Mouse (Mus musculus) spleen, postnatal 10 days (tissue): ENCODE results near the gene Nudt4.
"Not testable (repeated sequence)": the region's sequence is repeated elsewhere in the genome, so short reads cannot be mapped to it uniquely, and the experiment has no call there.

ENCODE experiments used
- DNase-seq, 2 experiments: peaks; one replicate each; pipeline ENCODE4 v3.0.0; 2021 to 2022; ENCODE audit warnings: low spot score in 2 of 2

The Nudt4 gene

GRCm38 (mm10) chr10:95567550-95567949 is 3.6 kb upstream of the Nudt4 start:
- no peak for DNase-seq

DNA sequence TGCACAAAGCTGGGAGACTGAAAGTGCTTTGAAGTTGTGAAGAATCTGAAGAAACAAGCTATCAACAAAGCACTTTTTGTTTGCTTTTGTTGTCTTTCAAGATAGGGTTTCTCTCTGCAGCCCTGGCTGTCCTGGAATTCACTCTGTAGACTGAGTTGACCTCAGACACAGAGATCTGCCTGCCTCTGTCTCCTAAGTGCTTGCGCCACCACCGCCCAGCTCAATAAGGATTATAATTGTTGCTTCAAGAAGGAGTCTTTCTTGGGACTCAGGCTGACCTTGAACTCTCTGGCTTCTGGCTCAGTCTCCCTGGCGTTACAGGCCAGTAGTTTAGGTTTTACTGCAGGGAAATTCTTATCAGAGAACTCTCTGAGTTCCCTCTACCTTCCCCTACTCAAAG is 2.8 kb upstream of the Nudt4 start:
- DNase-seq: no peak

- peak in 1 of 2 experiments; percentile 40 for DNase-seq
Observed at GRCm38 (mm10) chr10:95565156-95565854, 1.4 kb upstream of the Nudt4 start.

DNA sequence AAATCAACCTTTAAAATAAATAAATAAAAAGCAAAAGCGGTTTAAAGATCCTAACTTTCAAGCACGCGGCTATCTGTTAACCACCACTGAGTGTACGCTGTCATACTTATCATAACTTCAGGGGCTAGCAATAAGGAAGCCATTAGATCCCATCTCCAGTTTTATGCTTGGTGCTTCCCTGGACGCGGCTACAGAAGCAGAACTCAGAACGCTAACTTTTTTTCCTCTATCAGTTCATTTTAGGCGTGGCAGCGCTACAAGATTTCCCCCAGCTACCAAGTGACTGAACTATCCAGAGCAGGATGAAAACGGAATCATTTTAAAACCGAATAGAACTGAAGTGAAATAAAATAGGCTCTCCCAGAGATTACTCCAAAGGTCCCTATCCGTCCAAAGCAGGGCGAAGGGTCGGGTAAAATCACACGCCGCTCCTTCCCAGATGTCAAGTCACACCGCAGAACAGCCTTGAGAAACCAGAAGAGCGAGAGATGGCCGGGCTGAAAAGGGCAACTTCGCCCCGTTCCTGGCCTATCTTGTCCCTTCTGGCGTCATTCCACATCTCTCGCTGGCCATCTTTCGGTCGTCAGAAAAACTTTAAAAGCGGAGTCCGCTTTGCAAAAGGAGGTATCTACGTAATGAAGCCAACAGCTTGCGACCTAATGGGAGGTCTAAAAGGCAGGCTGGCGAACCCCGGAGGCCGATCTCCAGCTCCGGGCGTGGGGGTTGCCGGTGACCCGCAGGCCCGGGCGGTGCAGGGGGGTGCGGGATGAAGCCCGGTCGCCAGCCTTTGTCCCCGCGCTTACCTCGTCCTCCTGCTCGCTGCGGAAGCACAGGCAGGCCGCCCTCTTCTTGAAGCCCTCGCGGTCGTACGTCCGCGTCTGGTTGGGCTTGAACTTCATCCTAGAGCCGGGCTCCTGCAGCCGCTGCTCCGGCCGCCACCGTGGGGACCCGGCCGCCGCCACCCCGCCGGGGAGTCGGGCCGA is 796 bp downstream of the Nudt4 start:
- peak; percentile 64 to 67 for DNase-seq

- DNase-seq: no peak
Observed at GRCm38 (mm10) chr10:95562395-95562794, 1.6 kb downstream of the Nudt4 start.

GRCm38 (mm10) chr10:95561616-95562015 is 2.3 kb downstream of the Nudt4 start:
- DNase-seq: no peak

DNA sequence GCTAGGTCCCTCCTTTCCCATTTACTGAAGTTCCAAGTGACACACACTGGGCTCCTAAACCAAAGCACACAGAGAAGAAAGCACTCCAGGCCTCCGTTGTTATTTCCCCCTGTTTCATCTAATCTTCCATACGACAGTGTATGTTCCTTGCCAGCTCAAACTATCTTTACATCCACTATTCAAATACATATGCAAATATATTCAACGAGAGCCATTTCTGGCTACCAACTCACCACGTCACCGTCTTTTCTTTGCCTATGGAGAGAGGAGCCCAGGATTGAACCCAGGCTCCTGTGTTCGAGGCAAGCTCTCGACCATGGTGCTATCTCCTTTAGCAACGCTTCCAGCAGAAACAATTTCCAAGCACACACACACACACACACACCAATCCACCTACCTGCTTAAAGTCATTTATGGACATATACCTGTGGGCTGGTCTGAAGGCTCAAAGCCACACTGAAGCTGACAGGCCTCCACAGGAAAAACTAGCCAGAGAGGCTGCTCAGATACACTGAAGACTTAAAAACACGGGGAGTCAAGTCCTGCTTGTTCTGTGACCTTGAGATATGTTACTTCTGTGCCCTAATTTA is 3.5 kb downstream of the Nudt4 start:
- no peak for DNase-seq

DNA sequence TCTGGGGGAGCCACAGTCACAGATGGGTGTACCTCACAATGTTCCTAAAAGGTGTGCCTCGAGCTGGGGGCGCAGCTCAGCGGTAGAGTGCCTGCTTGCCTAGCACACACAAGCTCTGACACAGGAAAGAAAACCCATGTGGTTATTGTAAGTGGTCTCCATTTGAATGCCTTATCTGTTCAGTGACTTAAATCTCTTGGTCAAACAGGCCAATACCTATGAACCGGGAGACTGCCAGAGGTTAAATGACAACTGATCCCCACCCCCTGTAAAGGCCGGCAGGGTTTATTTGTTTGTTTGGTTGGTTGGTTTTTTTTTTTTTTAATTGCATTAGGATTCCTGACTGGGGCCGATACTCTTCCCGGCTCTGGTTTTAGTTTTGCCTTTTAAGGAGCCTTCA is 4.5 kb downstream of the Nudt4 start:
- no peak for DNase-seq

GRCm38 (mm10) chr10:95557337-95557828 is 6.6 kb downstream of the Nudt4 start:
- DNase-seq: peak in 1 of 2 experiments; percentile 56

DNA sequence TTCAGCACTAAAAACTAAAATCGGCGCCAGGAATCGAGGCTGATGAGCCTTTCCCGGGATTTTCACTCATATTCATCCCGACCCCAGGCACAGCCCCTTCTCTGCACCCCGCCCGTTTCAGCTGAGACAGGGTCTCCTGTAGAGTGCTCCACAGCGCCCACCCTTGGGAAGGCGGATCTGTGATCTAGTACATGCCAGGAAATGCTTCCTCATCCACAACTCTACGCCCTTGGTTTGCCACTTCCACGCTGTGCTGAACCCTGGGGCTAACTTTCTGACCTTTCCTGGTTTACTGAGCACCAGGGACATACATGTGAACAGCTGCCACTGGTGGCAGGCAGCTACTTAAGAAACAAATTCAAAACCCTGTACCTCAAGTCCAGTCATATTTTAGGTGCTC is 8.1 kb downstream of the Nudt4 start:
- no peak for DNase-seq

DNA sequence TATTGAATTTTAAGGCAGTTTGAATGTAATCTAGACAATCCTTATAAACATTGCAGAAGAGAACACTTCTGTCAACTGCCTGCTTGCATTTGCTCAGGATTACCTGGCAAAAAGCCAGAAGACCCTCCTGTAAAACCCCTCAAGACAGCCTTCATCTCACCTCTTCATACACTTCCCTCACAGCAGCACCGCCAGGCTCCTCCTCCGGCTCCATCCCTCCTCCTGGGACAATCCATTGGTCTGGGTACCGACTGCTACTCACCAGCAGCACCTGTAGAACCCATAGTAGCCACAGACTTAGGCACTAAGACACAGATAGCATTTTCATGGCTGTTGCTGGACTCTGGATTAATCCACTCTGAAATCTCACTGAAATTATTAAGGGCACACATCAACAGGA is 11.6 kb downstream of the Nudt4 start:
- peak in 1 of 2 experiments; percentile 6 for DNase-seq

GRCm38 (mm10) chr10:95551752-95552151 is 12.2 kb downstream of the Nudt4 start:
- DNase-seq: peak in 1 of 2 experiments; percentile 7

- peak in 1 of 2 experiments; percentile 10 for DNase-seq
Observed at GRCm38 (mm10) chr10:95550506-95550905, 13.4 kb downstream of the Nudt4 start.

DNA sequence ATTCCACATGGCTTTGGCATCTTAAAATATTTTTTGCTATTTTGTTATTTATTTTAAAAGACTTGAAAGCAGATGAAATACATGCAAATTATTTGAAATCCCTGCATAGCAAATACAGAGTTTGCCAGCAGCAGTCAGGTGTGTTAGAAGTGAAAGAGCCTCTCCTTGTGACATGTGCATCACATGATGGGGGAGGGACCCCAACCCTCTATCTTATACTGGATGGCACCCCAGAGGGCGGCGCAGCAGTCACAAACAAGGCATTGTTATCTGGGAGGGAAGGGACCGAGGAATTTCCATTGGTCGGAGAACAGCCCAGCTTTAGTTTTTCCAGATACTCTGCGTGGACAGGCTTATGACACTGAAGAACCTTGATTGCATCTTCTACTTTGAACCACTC is 14.9 kb downstream of the Nudt4 start:
- not testable (repeated sequence) for DNase-seq

GRCm38 (mm10) chr10:95548154-95548826 is 15.7 kb downstream of the Nudt4 start:
- no peak for DNase-seq

DNA sequence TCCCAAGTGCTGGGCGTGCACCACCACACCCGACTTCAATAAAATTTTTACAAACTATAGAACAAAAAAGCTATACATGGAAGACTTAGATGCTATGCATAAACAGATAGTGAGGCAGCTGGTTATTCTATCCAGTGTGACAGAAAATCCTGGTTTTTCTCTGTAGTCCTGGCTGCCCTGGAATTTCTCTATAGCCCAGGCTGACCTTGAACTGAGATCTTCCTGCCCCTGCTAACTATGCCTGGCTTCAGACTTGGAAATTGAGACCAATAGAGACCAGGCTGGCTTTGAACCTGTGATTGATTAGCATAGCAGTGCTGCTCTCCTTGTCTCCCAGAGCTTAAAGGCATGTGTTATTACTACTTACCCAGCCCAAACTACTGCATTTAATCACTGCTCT is 17.8 kb downstream of the Nudt4 start:
- no peak for DNase-seq

DNA sequence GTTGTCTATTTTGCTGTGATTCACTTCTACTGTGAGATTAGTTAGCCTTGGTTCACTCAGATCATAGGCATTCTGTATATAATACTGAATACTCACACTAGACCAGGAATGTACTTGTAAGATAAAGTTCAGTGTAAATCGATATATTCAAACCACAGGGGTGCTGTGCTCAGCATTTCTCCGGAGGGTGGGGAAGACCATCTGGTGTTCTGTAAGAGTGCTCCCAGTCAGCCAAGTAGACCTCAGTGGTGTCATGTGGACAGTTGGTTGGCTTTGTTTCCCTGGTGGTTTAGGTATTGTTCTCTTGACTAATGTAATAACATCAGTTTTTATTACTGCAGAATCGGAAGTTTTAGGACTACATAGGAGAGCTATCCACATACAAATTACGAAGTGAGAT is 18.9 kb downstream of the Nudt4 start:
- DNase-seq: no peak

DNA sequence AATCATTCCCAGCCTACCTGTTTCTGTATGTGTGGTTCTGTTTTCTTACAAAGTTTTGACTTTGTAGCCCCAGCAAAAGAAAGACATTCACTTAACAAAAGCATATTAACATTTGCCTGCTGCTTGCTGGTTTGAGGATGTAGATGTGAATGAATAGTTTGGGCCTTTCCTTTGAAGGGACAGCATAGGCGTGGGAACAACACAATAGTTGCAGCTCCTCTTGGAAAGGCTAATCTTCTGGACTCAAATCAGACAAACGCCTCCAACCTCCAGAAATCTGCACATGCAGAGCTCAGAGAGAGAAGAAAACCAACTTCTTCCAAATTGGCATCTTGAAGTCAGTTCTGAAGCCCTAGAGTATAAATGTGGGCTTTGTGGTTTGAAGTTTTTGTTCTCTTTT is 19.3 kb downstream of the Nudt4 start:
- no peak for DNase-seq

DNA sequence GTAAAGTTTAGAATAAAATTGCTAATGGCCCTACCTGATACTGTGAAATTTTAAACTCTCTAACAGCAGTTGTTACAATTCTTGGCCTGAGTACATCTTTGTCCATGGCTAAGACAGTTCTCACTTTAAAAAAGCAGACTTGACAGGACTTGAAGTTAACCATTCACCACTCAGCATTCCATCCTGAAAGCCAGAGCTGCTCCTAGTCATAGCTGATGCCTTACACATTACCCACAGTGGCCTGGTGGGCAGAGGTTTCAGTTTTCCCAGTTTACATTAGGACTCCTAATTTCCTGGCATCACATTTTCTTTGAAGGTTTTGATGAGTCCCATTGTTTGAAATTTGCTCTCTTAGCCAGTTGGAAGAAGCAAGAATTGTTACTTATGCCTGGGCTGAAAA is 19.9 kb downstream of the Nudt4 start:
- no peak for DNase-seq

GRCm38 (mm10) chr10:95543377-95543776 is 20.6 kb downstream of the Nudt4 start:
- no peak for DNase-seq

- DNase-seq: no peak
Observed at GRCm38 (mm10) chr10:95542916-95543315, 21.0 kb downstream of the Nudt4 start.

- DNase-seq: no peak
Observed at GRCm38 (mm10) chr10:95539841-95540240, 24.1 kb downstream of the Nudt4 start.
